Mouse (Mus musculus): ENCODE measurements at regions not wholly inside any gene's neighbourhood (a gene's known extent, or its start where the extent isn't known, plus 50 kb on each side); places are given as distances from the start of the nearest gene placed in this dataset.

GRCm38 (mm10) chr14:46553239-46553638, 162.8 kb upstream of the Bmp4 start:
- intact Hi-C loops (cut with DNase I): no loop called here
- DNase-seq (ENCODE audit: low spot score in 2 of 2): peak in 1 of 2 experiments; percentile 30

- intact Hi-C loops (cut with DNase I): no loop called here
- no peak for DNase-seq (ENCODE audit: low spot score in 2 of 2)
Measured at GRCm38 (mm10) chr14:46546146-46546545, 155.7 kb upstream of the Bmp4 start.

GRCm38 (mm10) chr14:46539466-46540187, 149.2 kb upstream of the Bmp4 start:
- DNase-seq (ENCODE audit: low spot score in 2 of 2): no peak
- intact Hi-C loops (cut with DNase I): no loop called here

- no peak for DNase-seq (ENCODE audit: low spot score in 2 of 2)
- intact Hi-C loops (cut with DNase I): no loop called here
Measured at GRCm38 (mm10) chr14:46536002-46536762, 145.7 kb upstream of the Bmp4 start.

GRCm38 (mm10) chr14:46532697-46533096, 142.2 kb upstream of the Bmp4 start:
- DNase-seq (ENCODE audit: low spot score in 2 of 2): no peak
- intact Hi-C loops (cut with DNase I): no loop called here

- intact Hi-C loops (cut with DNase I): no loop called here
- DNase-seq (ENCODE audit: low spot score in 2 of 2): no peak
Measured at GRCm38 (mm10) chr14:46530452-46530851, 140.0 kb upstream of the Bmp4 start.

- intact Hi-C loops (cut with DNase I): no loop called here
- no peak for DNase-seq (ENCODE audit: low spot score in 2 of 2)
Measured at GRCm38 (mm10) chr14:46529086-46529715, 138.7 kb upstream of the Bmp4 start.

GRCm38 (mm10) chr14:46517258-46517657, 126.8 kb upstream of the Bmp4 start:
- intact Hi-C loops (cut with DNase I): no loop called here
- no peak for DNase-seq (ENCODE audit: low spot score in 2 of 2)

GRCm38 (mm10) chr14:46516285-46516684, 125.8 kb upstream of the Bmp4 start:
- DNase-seq (ENCODE audit: low spot score in 2 of 2): no peak
- intact Hi-C loops (cut with DNase I): no loop called here

- intact Hi-C loops (cut with DNase I): no loop called here
- DNase-seq (ENCODE audit: low spot score in 2 of 2): no peak
Measured at GRCm38 (mm10) chr14:46514262-46514932, 123.9 kb upstream of the Bmp4 start.

GRCm38 (mm10) chr14:46512118-46512517, 121.6 kb upstream of the Bmp4 start:
- intact Hi-C loops (cut with DNase I): no loop called here
- no peak for DNase-seq (ENCODE audit: low spot score in 2 of 2)

GRCm38 (mm10) chr14:46508871-46509270, 118.4 kb upstream of the Bmp4 start:
- intact Hi-C loops (cut with DNase I): no loop called here
- no peak for DNase-seq (ENCODE audit: low spot score in 2 of 2)

GRCm38 (mm10) chr14:46505266-46505665, 114.8 kb upstream of the Bmp4 start:
- intact Hi-C loops (cut with DNase I): no loop called here
- DNase-seq (ENCODE audit: low spot score in 2 of 2): no peak

GRCm38 (mm10) chr14:46491601-46492000, 101.1 kb upstream of the Bmp4 start:
- intact Hi-C loops (cut with DNase I): no loop called here
- no peak for DNase-seq (ENCODE audit: low spot score in 2 of 2)

GRCm38 (mm10) chr14:46491182-46491581, 100.7 kb upstream of the Bmp4 start:
- DNase-seq (ENCODE audit: low spot score in 2 of 2): no peak
- intact Hi-C loops (cut with DNase I): no loop called here

- intact Hi-C loops (cut with DNase I): no loop called here
- no peak for DNase-seq (ENCODE audit: low spot score in 2 of 2)
Measured at GRCm38 (mm10) chr14:46487551-46487950, 97.1 kb upstream of the Bmp4 start.

GRCm38 (mm10) chr14:46480396-46480795, 89.9 kb upstream of the Bmp4 start:
- intact Hi-C loops (cut with DNase I): no loop called here
- DNase-seq (ENCODE audit: low spot score in 2 of 2): no peak

- no peak for DNase-seq (ENCODE audit: low spot score in 2 of 2)
- intact Hi-C loops (cut with DNase I): no loop called here
Measured at GRCm38 (mm10) chr14:46475945-46476344, 85.5 kb upstream of the Bmp4 start.

GRCm38 (mm10) chr14:46462967-46463366, 72.5 kb upstream of the Bmp4 start:
- peak in 1 of 2 experiments; percentile 26 for DNase-seq (ENCODE audit: low spot score in 2 of 2)
- intact Hi-C loops (cut with DNase I): no loop called here

- intact Hi-C loops (cut with DNase I): no loop called here
- no peak for DNase-seq (ENCODE audit: low spot score in 2 of 2)
Measured at GRCm38 (mm10) chr14:46461960-46462359, 71.5 kb upstream of the Bmp4 start.

Measured in left cerebral cortex, postnatal 14 days (tissue).